Mouse (Mus musculus) megakaryocyte, embryonic 14.5 days (primary cell): Measurements from ENCODE around the gene Upb1. TPM values are rescaled to one million over a fixed set of nuclear protein-coding genes. Genes with fewer than 3 reads are reported as not detected.

Experiments
- H3K27me3 ChIP-seq: replicated peaks from 2 replicates; pipeline ENCODE3; 2012; ENCODE audit warnings: inconsistent platforms
- H3K36me3 ChIP-seq: replicated peaks from 2 replicates; pipeline ENCODE3; 2012; ENCODE audit warnings: low read length, inconsistent platforms, mixed read lengths
- H3K4me1 ChIP-seq: 2 replicates; pipeline ENCODE4 v1.6.1; 2012; ENCODE audit warnings: inconsistent platforms
- H3K4me3 ChIP-seq: replicated peaks from 2 replicates; pipeline ENCODE3; 2012; ENCODE audit warnings: moderate library complexity, mild to moderate bottlenecking, inconsistent platforms
- H3K9me3 ChIP-seq: 2 replicates; pipeline ENCODE4 v1.6.1; 2012; ENCODE audit warnings: inconsistent platforms
- FLI1 ChIP-seq: IDR thresholded peaks from 2 replicates; pipeline ENCODE4 v1.6.1; 2012; ENCODE audit warnings: low read length, inconsistent platforms, mixed read lengths
- GATA1 ChIP-seq: IDR thresholded peaks from 3 replicates; pipeline ENCODE4 v1.6.1; 2012; ENCODE audit warnings: mixed read lengths, low read length, inconsistent platforms, borderline replicate concordance
- polyA plus RNA-seq: library from polyadenylated mRNA; stranded (reverse); fragments of >175 nt; gene quantifications from 2 replicates; pipeline ENCODE4 v1.2.3, GENCODE M21; 2012; ENCODE audit warnings: low replicate concordance; ENCODE audit not compliant: insufficient read depth

Upb1 gene
- polyA plus RNA-seq, 1 experiment: not detected

GRCm38 (mm10) chr10:75490731-75491130, 89.8 kb downstream of the Upb1 start:
- H3K36me3 ChIP-seq: peaks cover 2% of the 10 kb centered on the region
- TF ChIP-seq FLI1 (no peak), GATA1 (no peak)
- peaks cover 80% of the 10 kb centered on the region for H3K4me1 ChIP-seq
- H3K9me3 ChIP-seq: no peaks in the 10 kb centered on the region
- H3K27me3 ChIP-seq: no peaks in the 10 kb centered on the region
- no peak overlapping the region for H3K4me3 ChIP-seq

Other genes with a start within 250 kb of the Upb1 start
- gene Specc1l, start 189.0 kb upstream of the Upb1 start, polyA plus RNA-seq: 1.5 and 2.5 TPM in 2 replicates
- 10.7 and 16.9 TPM in 2 replicates for gene Adora2a, start 84.2 kb upstream of the Upb1 start, polyA plus RNA-seq
- gene Snrpd3, start 116.4 kb downstream of the Upb1 start, polyA plus RNA-seq: 18.1 TPM in 1 of 2 replicates, not detected in the other
- gene Gucd1, start 116.9 kb downstream of the Upb1 start, polyA plus RNA-seq: 17.3 and 19.1 TPM in 2 replicates
- not detected in 2 replicates for gene Lrrc75b, start 159.2 kb downstream of the Upb1 start, polyA plus RNA-seq
- gene Ggt1, start 160.5 kb downstream of the Upb1 start, polyA plus RNA-seq: 0.84 TPM in 1 of 2 replicates, not detected in the other
- gene Ggt5, start 188.2 kb downstream of the Upb1 start, polyA plus RNA-seq: 4.5 and 13.7 TPM in 2 replicates
- 0.17 TPM in 1 of 2 replicates, not detected in the other for gene Susd2, start 242.9 kb downstream of the Upb1 start, polyA plus RNA-seq